30 mouse cellular contexts compared by ENCODE assay signal in the genomic region with DNA sequence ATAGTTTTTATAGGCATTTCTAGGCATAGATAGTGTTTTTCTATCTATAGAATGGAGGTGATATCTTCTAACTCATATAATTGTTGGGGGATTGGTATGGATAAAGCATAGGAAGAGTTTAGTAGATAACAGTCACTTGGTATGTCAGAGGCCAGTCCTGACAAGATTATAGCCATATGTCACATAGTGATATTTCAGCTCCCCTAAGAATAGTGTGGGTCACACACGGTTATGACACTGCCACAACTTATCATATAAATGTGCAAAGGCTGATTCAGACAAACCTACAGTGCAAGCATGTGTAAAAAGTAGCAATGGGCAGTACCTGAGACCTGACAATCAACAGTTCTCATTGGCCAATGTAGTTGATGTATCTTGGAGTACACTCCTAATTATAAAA.
DNase-seq lines count a peak whose midpoint lies in the region; ATAC-seq lines count a peak whose summit lies in the region.
"Had no signal": no experiment of that assay in that cellular context is flagged by ENCODE, and none has a peak within 500 bp of the region (broad histone marks: within the 10 kb centered on the region; RNA-seq: fewer than 3 reads in every experiment).

No protein-coding gene starts in this region.

- H3K4me1 ChIP-seq in liver, embryonic 11.5 days (replicated peaks; ENCODE audit: control insufficient read depth, insufficient read depth, low read length), result no peaks in the 10 kb centered on the region
- H3K4me1 ChIP-seq in liver, embryonic 12.5 days, result peaks cover 18% of the 10 kb centered on the region
- H3K4me1 ChIP-seq in liver, embryonic 15.5 days (replicated peaks), result peaks cover 17% of the 10 kb centered on the region
- no peaks in the 10 kb centered on the region for H3K4me1 ChIP-seq in neural tube, embryonic 15.5 days
- H3K4me1 ChIP-seq: embryonic facial prominence, embryonic 10.5 days; embryonic facial prominence, embryonic 13.5 days; forebrain, embryonic 12.5 days; forebrain, embryonic 15.5 days; heart, embryonic 12.5 days; heart, embryonic 15.5 days; hindbrain, embryonic 15.5 days had no signal

- ATAC-seq in liver, embryonic 11.5 days (replicated peaks; ENCODE audit: low FRiP score), result peak; percentile 78
- ATAC-seq in liver, embryonic 12.5 days, result peak; percentile 84
- peak; percentile 72 for ATAC-seq in liver, embryonic 15.5 days (ENCODE audit: insufficient read depth)
- ATAC-seq in megakaryocyte progenitor cell, adult 5-6 weeks (replicated peaks; ENCODE audit: poor library complexity), result peak; percentile 35; the same call in 1 of the 2 replicates
- ATAC-seq in neural tube, embryonic 15.5 days (ENCODE audit: low FRiP score), result no peak
- ATAC-seq: forebrain, embryonic 15.5 days had no signal

- no peaks in the 10 kb centered on the region for H3K27me3 ChIP-seq in liver, embryonic 11.5 days (replicated peaks; ENCODE audit: control insufficient read depth, insufficient read depth, low read length)
- no peaks in the 10 kb centered on the region for H3K27me3 ChIP-seq in liver, embryonic 12.5 days (replicated peaks)
- no peaks in the 10 kb centered on the region for H3K27me3 ChIP-seq in liver, embryonic 15.5 days
- no peaks in the 10 kb centered on the region for H3K27me3 ChIP-seq in neural tube, embryonic 15.5 days (replicated peaks)
- H3K27me3 ChIP-seq: CH12.LX; embryonic facial prominence, embryonic 13.5 days; forebrain, embryonic 12.5 days; forebrain, embryonic 15.5 days; heart, embryonic 12.5 days; heart, embryonic 15.5 days; hindbrain, embryonic 15.5 days had no signal

- H3K36me3 ChIP-seq in liver, embryonic 11.5 days (ENCODE audit: control insufficient read depth, insufficient read depth, low read length), result peaks cover 3% of the 10 kb centered on the region; the same call in 1 of the 2 replicates
- peaks cover 27% of the 10 kb centered on the region for H3K36me3 ChIP-seq in liver, embryonic 12.5 days
- peaks cover 30% of the 10 kb centered on the region for H3K36me3 ChIP-seq in liver, embryonic 15.5 days (replicated peaks)
- H3K36me3 ChIP-seq in neural tube, embryonic 15.5 days, result peaks cover 17% of the 10 kb centered on the region

- no peak for DNase-seq in liver, embryonic 11.5 days (ENCODE audit: low spot score)
- DNase-seq in liver, result no peak
- DNase-seq in lung, postnatal 36 days, result no peak
- no peak for DNase-seq in spleen, adult 18-20 months
- DNase-seq: adrenal gland, adult 8-10 months; adrenal gland, postnatal 25 days; B cell, adult 2 months; cerebellum, adult 11-12 months; cerebellum, adult 8-10 months; cerebellum, postnatal 10 days; cerebellum, postnatal 36 days; embryo, embryonic 11 days; gastrocnemius, postnatal 10 days; heart, adult 18-20 months; heart, postnatal 10 days; heart, postnatal 4 days had no signal

- H3K9me3 ChIP-seq in liver, embryonic 11.5 days (ENCODE audit: control insufficient read depth, low read length), result no peaks in the 10 kb centered on the region
- H3K9me3 ChIP-seq in liver, embryonic 12.5 days (replicated peaks), result no peaks in the 10 kb centered on the region
- H3K9me3 ChIP-seq in liver, embryonic 15.5 days (replicated peaks), result no peaks in the 10 kb centered on the region
- H3K9me3 ChIP-seq in neural tube, embryonic 15.5 days (replicated peaks), result no peaks in the 10 kb centered on the region
- H3K9me3 ChIP-seq: embryonic facial prominence, embryonic 10.5 days; embryonic facial prominence, embryonic 13.5 days; forebrain, embryonic 12.5 days; forebrain, embryonic 15.5 days; G1E; heart, embryonic 12.5 days; heart, embryonic 15.5 days; hindbrain, embryonic 15.5 days had no signal

- H3K27ac ChIP-seq in liver, embryonic 11.5 days (ENCODE audit: low read depth, low read length), result no peak overlapping the region
- 0 out of 2 replicates have a peak overlapping the region, but pooled peaks have one; percentile 11 for H3K27ac ChIP-seq in liver, embryonic 12.5 days
- H3K27ac ChIP-seq in liver, embryonic 15.5 days (replicated peaks), result no peak overlapping the region
- no peak overlapping the region for H3K27ac ChIP-seq in neural tube, embryonic 15.5 days (replicated peaks)
- H3K27ac ChIP-seq: embryonic facial prominence, embryonic 10.5 days; embryonic facial prominence, embryonic 13.5 days; forebrain, embryonic 12.5 days; forebrain, embryonic 15.5 days; heart, embryonic 15.5 days; hindbrain, embryonic 15.5 days had no signal

- WGBS in liver, embryonic 11.5 days, result 46% methylated on average over 1 of the region's 1 CpGs
- WGBS in liver, embryonic 12.5 days (ENCODE audit: insufficient replicate concordance), result 26% methylated on average over 1 of the region's 1 CpGs
- 10% methylated on average over 1 of the region's 1 CpGs for WGBS in liver, embryonic 15.5 days (ENCODE audit: insufficient replicate concordance)
- WGBS in neural tube, embryonic 15.5 days, result 90% methylated on average over 1 of the region's 1 CpGs

- no peak overlapping the region for H3K9ac ChIP-seq in liver, embryonic 11.5 days (ENCODE audit: low read depth, low read length)
- no peak overlapping the region for H3K9ac ChIP-seq in liver, embryonic 12.5 days
- no peak overlapping the region for H3K9ac ChIP-seq in liver, embryonic 15.5 days
- H3K9ac ChIP-seq in neural tube, embryonic 15.5 days (replicated peaks), result no peak overlapping the region
- H3K9ac ChIP-seq: embryonic facial prominence, embryonic 13.5 days; forebrain, embryonic 12.5 days; forebrain, embryonic 15.5 days; heart, embryonic 12.5 days; heart, embryonic 15.5 days; hindbrain, embryonic 15.5 days had no signal

- no peak overlapping the region for H3K4me3 ChIP-seq in liver, embryonic 11.5 days (ENCODE audit: low read depth, low read length)
- H3K4me3 ChIP-seq in liver, embryonic 12.5 days, result no peak overlapping the region
- H3K4me3 ChIP-seq in liver, embryonic 15.5 days (replicated peaks), result no peak overlapping the region
- no peak overlapping the region for H3K4me3 ChIP-seq in neural tube, embryonic 15.5 days (replicated peaks)
- H3K4me3 ChIP-seq: embryonic facial prominence, embryonic 10.5 days; embryonic facial prominence, embryonic 13.5 days; erythroblast, embryonic 14.5 days; forebrain, embryonic 12.5 days; forebrain, embryonic 15.5 days; heart, embryonic 12.5 days; heart, embryonic 15.5 days; hindbrain, embryonic 15.5 days had no signal

- H3K4me2 ChIP-seq in liver, embryonic 11.5 days, result no peak overlapping the region
- H3K4me2 ChIP-seq in liver, embryonic 12.5 days, result no peak overlapping the region
- no peak overlapping the region for H3K4me2 ChIP-seq in liver, embryonic 15.5 days
- H3K4me2 ChIP-seq in neural tube, embryonic 15.5 days, result no peak overlapping the region
- H3K4me2 ChIP-seq: embryonic facial prominence, embryonic 13.5 days; forebrain, embryonic 12.5 days; forebrain, embryonic 15.5 days; heart, embryonic 12.5 days; heart, embryonic 15.5 days; hindbrain, embryonic 15.5 days had no signal
